Mouse (Mus musculus): Measurements from ENCODE around the gene Mtch1. TPM values are rescaled to one million over a fixed set of nuclear protein-coding genes. Genes with fewer than 3 reads are reported as not detected.

Gene Mtch1
- polyA plus RNA-seq, 1 experiment from 2014 or later, result 517 TPM

DNA sequence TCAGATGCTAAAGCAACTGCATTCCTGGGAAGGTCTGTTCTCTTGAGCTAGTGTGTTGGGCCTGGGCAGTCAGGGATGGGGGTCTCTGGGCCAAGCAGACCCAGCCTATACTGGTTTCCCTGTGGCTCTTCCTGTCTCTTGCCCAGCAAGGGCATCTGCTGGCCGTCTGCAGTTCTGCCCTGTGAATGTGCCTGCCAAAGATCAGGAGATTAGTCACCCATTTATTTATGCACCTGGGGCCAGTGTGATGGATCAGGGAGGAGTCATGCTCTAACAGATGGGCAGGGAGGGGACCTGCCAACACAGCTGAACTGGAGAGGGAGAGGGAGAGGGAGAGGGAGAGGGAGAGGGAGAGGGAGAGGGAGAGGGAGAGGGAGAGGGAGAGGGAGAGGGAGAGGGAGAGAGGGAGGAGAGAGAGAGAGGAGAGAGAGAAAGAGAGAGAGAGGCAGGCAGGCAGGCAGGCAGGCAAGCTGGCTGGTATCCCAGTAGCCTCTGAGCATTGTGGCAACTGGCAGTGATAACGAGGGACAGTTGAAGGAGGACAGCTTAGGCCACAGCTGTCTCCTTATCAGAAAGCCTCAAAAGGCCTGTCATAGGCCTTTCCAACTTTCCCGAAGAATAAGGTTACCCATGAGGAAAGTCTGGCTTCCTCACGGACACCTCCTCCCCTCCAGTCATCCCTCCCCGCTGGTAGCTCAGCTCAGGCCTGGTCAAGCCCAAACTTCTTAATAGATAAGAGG, 16.9 kb downstream of the Mtch1 start:
- peak; percentile 29; the same call in 1 of the 2 replicates for ATAC-seq (ENCODE audit: low read depth)

DNA sequence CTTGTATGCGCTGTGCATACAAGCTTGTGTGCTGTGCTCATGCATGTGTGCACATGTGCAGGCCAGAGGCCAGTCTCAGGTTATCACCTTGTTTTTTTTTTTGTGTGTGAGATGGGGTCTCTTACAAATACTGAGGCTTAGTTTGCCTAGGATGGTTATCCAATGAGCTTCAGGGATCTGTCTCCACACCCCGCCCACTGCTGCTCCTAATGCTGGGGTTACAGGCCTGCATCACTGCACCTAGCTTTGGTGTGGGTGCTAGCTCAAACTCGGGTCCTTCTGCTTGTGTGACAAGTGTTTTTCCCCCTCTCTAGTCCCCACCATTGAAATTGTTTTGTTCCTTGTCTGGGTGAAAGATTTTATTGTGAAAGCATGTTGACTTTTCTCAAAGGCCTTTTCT, 17.5 kb downstream of the Mtch1 start:
- Histone ChIP-seq H3K4me2 (ENCODE audit: low read depth, low read length) (no peak overlapping the region), H3K27ac (ENCODE audit: low read depth, low read length) (no peak overlapping the region), H3K36me3 (ENCODE audit: control insufficient read depth, insufficient read depth, low read length) (peaks cover 35% of the 10 kb centered on the region), H3K9me3 (ENCODE audit: control insufficient read depth, low read length) (no peaks in the 10 kb centered on the region), H3K4me1 (ENCODE audit: control insufficient read depth, insufficient read depth, low read length) (peaks cover 23% of the 10 kb centered on the region), H3K4me3 (ENCODE audit: low read depth, low read length) (no peak overlapping the region), H3K27me3 (ENCODE audit: control insufficient read depth, insufficient read depth, low read length) (no peaks in the 10 kb centered on the region), H3K9ac (replicated peaks; ENCODE audit: low read depth, low read length) (no peak overlapping the region)
- ATAC-seq (ENCODE audit: low read depth), result no peak
- 88% methylated on average over 3 of the region's 3 CpGs for WGBS

More for the DNA sequence above, 16.9 kb downstream of the Mtch1 start:
- no peak overlapping the region for H3K4me3 ChIP-seq (ENCODE audit: low read depth, low read length)
- WGBS, result 30% methylated on average over 5 of the region's 5 CpGs
- H3K4me2 ChIP-seq (ENCODE audit: low read depth, low read length), result no peak overlapping the region
- H3K27me3 ChIP-seq (ENCODE audit: control insufficient read depth, insufficient read depth, low read length), result no peaks in the 10 kb centered on the region
- H3K9me3 ChIP-seq (ENCODE audit: control insufficient read depth, low read length), result no peaks in the 10 kb centered on the region
- H3K27ac ChIP-seq (ENCODE audit: low read depth, low read length), result peak overlapping the region; percentile 22; the same call in 1 of the 2 replicates
- no peak overlapping the region for H3K9ac ChIP-seq (replicated peaks; ENCODE audit: low read depth, low read length)
- peaks cover 41% of the 10 kb centered on the region for H3K36me3 ChIP-seq (ENCODE audit: control insufficient read depth, insufficient read depth, low read length)
- H3K4me1 ChIP-seq (ENCODE audit: control insufficient read depth, insufficient read depth, low read length), result peaks cover 19% of the 10 kb centered on the region

GRCm38 (mm10) chr17:29327691-29328090, 20.0 kb downstream of the Mtch1 start:
- peak overlapping the region; percentile 28; the same call in 1 of the 2 replicates for H3K9ac ChIP-seq (replicated peaks; ENCODE audit: low read depth, low read length)

GRCm38 (mm10) chr17:29326531-29327529, 20.9 kb downstream of the Mtch1 start:
- Histone ChIP-seq H3K27ac (ENCODE audit: low read depth, low read length) (peak overlapping the region; percentile 24; the same call in 1 of the 2 replicates), H3K4me1 (ENCODE audit: control insufficient read depth, insufficient read depth, low read length) (peaks cover 23% of the 10 kb centered on the region), H3K27me3 (ENCODE audit: control insufficient read depth, insufficient read depth, low read length) (peaks cover 6% of the 10 kb centered on the region)

More at GRCm38 (mm10) chr17:29327691-29328090, 20.0 kb downstream of the Mtch1 start:
- Histone ChIP-seq H3K4me3 (ENCODE audit: low read depth, low read length) (no peak overlapping the region), H3K36me3 (ENCODE audit: control insufficient read depth, insufficient read depth, low read length) (peaks cover 16% of the 10 kb centered on the region), H3K4me1 (ENCODE audit: control insufficient read depth, insufficient read depth, low read length) (peaks cover 23% of the 10 kb centered on the region), H3K27me3 (ENCODE audit: control insufficient read depth, insufficient read depth, low read length) (peaks cover 1% of the 10 kb centered on the region), H3K4me2 (ENCODE audit: low read depth, low read length) (no peak overlapping the region), H3K9me3 (ENCODE audit: control insufficient read depth, low read length) (no peaks in the 10 kb centered on the region), H3K27ac (ENCODE audit: low read depth, low read length) (no peak overlapping the region)
- ATAC-seq (ENCODE audit: low read depth), result no peak
- 89% methylated on average over 9 of the region's 9 CpGs for WGBS

DNA sequence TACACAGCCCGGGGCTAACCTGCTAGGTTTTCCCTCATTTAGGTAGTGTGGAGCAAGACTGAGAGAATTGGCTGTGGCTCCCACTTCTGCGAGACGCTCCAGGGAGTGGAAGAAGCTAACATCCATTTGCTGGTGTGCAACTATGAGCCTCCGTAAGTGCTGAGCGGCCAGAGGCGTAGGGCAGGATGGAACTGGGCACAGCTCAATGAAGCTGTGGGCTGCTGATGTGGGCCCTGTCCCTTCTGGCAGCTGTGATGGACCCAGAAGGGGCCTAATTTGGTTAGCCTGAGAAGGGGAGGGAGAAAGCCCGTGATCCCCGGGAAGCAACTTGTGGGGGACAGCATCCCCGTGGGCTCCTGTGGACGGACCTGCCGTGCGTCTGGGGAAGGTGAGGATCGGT, 21.9 kb downstream of the Mtch1 start:
- H3K4me1 ChIP-seq (ENCODE audit: control insufficient read depth, insufficient read depth, low read length), result peaks cover 20% of the 10 kb centered on the region
- H3K36me3 ChIP-seq (ENCODE audit: control insufficient read depth, insufficient read depth, low read length), result no peaks in the 10 kb centered on the region; the same call in 1 of the 2 replicates
- H3K27ac ChIP-seq (ENCODE audit: low read depth, low read length), result no peak overlapping the region
- no peaks in the 10 kb centered on the region for H3K9me3 ChIP-seq (ENCODE audit: control insufficient read depth, low read length)
- no peak for ATAC-seq (ENCODE audit: low read depth)
- H3K4me2 ChIP-seq (ENCODE audit: low read depth, low read length), result peak overlapping the region; percentile 50; the same call in 1 of the 2 replicates
- H3K4me3 ChIP-seq (ENCODE audit: low read depth, low read length), result no peak overlapping the region
- WGBS, result 51% methylated on average over 13 of the region's 13 CpGs
- H3K27me3 ChIP-seq (ENCODE audit: control insufficient read depth, insufficient read depth, low read length), result peaks cover 6% of the 10 kb centered on the region
- H3K9ac ChIP-seq (replicated peaks; ENCODE audit: low read depth, low read length), result 0 out of 2 replicates have a peak overlapping the region, but pooled peaks have one; percentile 8

More at GRCm38 (mm10) chr17:29326531-29327529, 20.9 kb downstream of the Mtch1 start:
- Histone ChIP-seq H3K4me2 (ENCODE audit: low read depth, low read length) (peak overlapping the region; percentile 50), H3K4me3 (ENCODE audit: low read depth, low read length) (peak overlapping the region; percentile 15; the same call in 1 of the 2 replicates), H3K9ac (replicated peaks; ENCODE audit: low read depth, low read length) (peak overlapping the region; percentile 35), H3K36me3 (ENCODE audit: control insufficient read depth, insufficient read depth, low read length) (peaks cover 7% of the 10 kb centered on the region), H3K9me3 (ENCODE audit: control insufficient read depth, low read length) (no peaks in the 10 kb centered on the region)
- ATAC-seq (ENCODE audit: low read depth), result peak; percentile 69; the same call in 1 of the 2 replicates
- 11% methylated on average over 52 of the region's 52 CpGs for WGBS

DNA sequence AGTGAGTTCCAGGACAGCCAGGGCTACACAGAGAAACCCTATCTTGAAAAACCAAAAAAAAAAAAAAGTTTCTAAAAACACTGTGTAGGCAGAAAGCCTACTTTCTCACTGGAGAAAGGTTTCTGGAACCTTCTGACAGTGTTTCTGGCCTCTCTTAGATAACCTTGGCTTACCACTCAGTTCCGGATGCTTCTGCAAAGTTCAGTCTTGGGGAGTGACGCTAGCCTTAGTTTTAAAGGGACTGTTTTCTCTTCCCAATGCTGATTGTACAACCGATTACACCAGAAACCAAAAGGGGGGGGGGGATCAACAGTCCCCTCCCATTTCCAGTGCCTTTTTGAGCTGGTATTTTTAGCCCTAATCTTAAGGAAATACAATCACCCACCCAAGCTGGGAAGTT, 24.1 kb downstream of the Mtch1 start:
- no peak overlapping the region for H3K9ac ChIP-seq (replicated peaks; ENCODE audit: low read depth, low read length)
- H3K4me2 ChIP-seq (ENCODE audit: low read depth, low read length), result no peak overlapping the region
- H3K27ac ChIP-seq (ENCODE audit: low read depth, low read length), result no peak overlapping the region
- no peaks in the 10 kb centered on the region for H3K9me3 ChIP-seq (ENCODE audit: control insufficient read depth, low read length)
- WGBS, result 93% methylated on average over 3 of the region's 3 CpGs
- H3K4me1 ChIP-seq (ENCODE audit: control insufficient read depth, insufficient read depth, low read length), result peaks cover 20% of the 10 kb centered on the region
- peaks cover 6% of the 10 kb centered on the region for H3K27me3 ChIP-seq (ENCODE audit: control insufficient read depth, insufficient read depth, low read length)
- H3K4me3 ChIP-seq (ENCODE audit: low read depth, low read length), result no peak overlapping the region
- no peaks in the 10 kb centered on the region for H3K36me3 ChIP-seq (ENCODE audit: control insufficient read depth, insufficient read depth, low read length)
- ATAC-seq (ENCODE audit: low read depth), result no peak

DNA sequence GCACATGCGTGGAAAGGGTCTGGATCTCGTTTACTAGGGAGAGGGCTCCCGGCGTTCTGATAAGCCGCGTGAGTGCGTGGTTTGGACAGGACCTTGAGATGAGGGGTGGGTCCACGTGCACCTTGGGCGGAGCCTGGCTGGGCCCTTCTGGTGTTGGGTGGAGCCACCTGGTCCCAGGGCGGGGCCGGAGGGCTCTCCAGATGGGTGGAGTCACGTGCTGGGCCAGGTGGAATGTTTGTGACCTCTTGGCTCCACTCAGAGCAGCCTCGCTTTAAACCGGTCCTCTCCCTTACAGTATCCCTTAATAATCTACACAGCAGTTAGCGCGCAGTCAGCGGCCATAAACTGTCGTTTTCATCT, 25.2 kb downstream of the Mtch1 start:
- H3K4me2 ChIP-seq (ENCODE audit: low read depth, low read length), result no peak overlapping the region

GRCm38 (mm10) chr17:29321765-29322602, 25.8 kb downstream of the Mtch1 start:
- WGBS, result 15% methylated on average over 41 of the region's 41 CpGs
- Histone ChIP-seq H3K4me1 (ENCODE audit: control insufficient read depth, insufficient read depth, low read length) (peaks cover 14% of the 10 kb centered on the region), H3K27ac (ENCODE audit: low read depth, low read length) (no peak overlapping the region), H3K9me3 (ENCODE audit: control insufficient read depth, low read length) (no peaks in the 10 kb centered on the region), H3K4me2 (ENCODE audit: low read depth, low read length) (no peak overlapping the region), H3K27me3 (ENCODE audit: control insufficient read depth, insufficient read depth, low read length) (peaks cover 6% of the 10 kb centered on the region), H3K9ac (replicated peaks; ENCODE audit: low read depth, low read length) (no peak overlapping the region), H3K36me3 (ENCODE audit: control insufficient read depth, insufficient read depth, low read length) (no peaks in the 10 kb centered on the region), H3K4me3 (ENCODE audit: low read depth, low read length) (no peak overlapping the region)
- ATAC-seq (ENCODE audit: low read depth), result no peak

More for the DNA sequence above, 25.2 kb downstream of the Mtch1 start:
- H3K9me3 ChIP-seq (ENCODE audit: control insufficient read depth, low read length), result no peaks in the 10 kb centered on the region
- no peak for ATAC-seq (ENCODE audit: low read depth)
- H3K4me3 ChIP-seq (ENCODE audit: low read depth, low read length), result no peak overlapping the region
- peaks cover 6% of the 10 kb centered on the region for H3K27me3 ChIP-seq (ENCODE audit: control insufficient read depth, insufficient read depth, low read length)
- peaks cover 20% of the 10 kb centered on the region for H3K4me1 ChIP-seq (ENCODE audit: control insufficient read depth, insufficient read depth, low read length)
- 18% methylated on average over 18 of the region's 18 CpGs for WGBS
- no peak overlapping the region for H3K27ac ChIP-seq (ENCODE audit: low read depth, low read length)
- H3K9ac ChIP-seq (replicated peaks; ENCODE audit: low read depth, low read length), result no peak overlapping the region
- H3K36me3 ChIP-seq (ENCODE audit: control insufficient read depth, insufficient read depth, low read length), result no peaks in the 10 kb centered on the region

Data from neural tube, embryonic 14.5 days (tissue).